Mouse (Mus musculus): ENCODE measurements at regions not wholly inside any gene's neighbourhood (a gene's known extent, or its start where the extent isn't known, plus 50 kb on each side); places are given as distances from the start of the nearest gene placed in this dataset.

DNA sequence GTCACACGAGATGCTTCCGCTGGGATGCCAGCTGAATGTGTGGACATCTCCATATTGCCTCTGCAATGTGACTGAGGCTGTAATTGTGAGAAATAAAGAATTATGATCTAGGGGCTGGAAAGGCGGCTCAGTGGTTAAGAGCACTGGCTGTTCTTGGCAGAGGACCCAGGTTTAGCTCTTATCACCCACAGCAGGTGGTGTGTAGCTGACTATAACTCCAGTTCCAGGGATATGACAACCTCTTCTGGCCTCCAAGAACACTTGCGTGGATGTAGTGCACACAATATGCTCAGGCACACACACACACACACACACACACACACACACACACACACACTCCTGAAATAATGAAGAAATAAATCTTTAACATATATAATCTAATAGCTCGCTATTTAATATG is 232.7 kb upstream of the Kcnab2 start:
- TF ChIP-seq EP300 (IDR thresholded peaks at IDR 0.05; ENCODE audit: low read depth) (no peak), CTCF (IDR thresholded peaks at IDR 0.05; ENCODE audit: low read depth) (no peak)
- ATAC-seq (ENCODE audit: insufficient read depth, low read depth) (no peak), DNase-seq (ENCODE audit: low spot score) (no peak)
- no peaks in the 10 kb centered on the region for H3K4me1 ChIP-seq (ENCODE audit: control insufficient read depth, insufficient read depth)
- no peak overlapping the region for H3K4me3 ChIP-seq (ENCODE audit: low read depth, low read length)
- H3K36me3 ChIP-seq (replicated peaks; ENCODE audit: control insufficient read depth, insufficient read depth, low read length) = no peaks in the 10 kb centered on the region
- H3K9ac ChIP-seq (replicated peaks; ENCODE audit: low read depth, low read length) = no peak overlapping the region
- H3K4me2 ChIP-seq (ENCODE audit: low read depth, low read length) = no peak overlapping the region
- no peaks in the 10 kb centered on the region for H3K27me3 ChIP-seq (ENCODE audit: control insufficient read depth, insufficient read depth, low read length)
- H3K9me3 ChIP-seq (replicated peaks; ENCODE audit: control insufficient read depth, low read length) = no peaks in the 10 kb centered on the region
- no peak overlapping the region for H3K27ac ChIP-seq (ENCODE audit: low read depth)
- 76% methylated on average over 5 of the region's 5 CpGs for WGBS

DNA sequence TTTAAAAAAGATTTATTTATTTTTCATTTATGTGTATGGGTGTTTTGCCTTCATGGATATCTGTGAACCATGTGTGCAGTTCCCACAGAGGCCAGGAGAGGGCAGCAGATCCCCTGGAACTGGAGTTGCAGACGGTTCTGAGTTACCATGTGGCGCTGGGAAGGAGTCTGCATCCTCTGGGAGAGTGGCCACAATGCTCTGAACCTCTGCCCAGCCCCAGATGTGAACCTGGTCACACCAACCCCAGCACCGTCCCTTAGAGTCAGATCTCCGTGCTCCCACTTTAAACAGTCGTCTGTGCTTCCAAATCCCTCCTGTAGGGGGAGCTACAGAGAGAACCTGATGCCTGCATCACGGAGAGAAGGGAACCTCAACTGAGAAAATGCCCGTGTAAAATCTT is 222.5 kb upstream of the Kcnab2 start:
- H3K27me3 ChIP-seq (ENCODE audit: control insufficient read depth, insufficient read depth, low read length) = no peaks in the 10 kb centered on the region
- H3K9me3 ChIP-seq (replicated peaks; ENCODE audit: control insufficient read depth, low read length) = no peaks in the 10 kb centered on the region
- no peak overlapping the region for H3K9ac ChIP-seq (replicated peaks; ENCODE audit: low read depth, low read length)
- H3K4me2 ChIP-seq (ENCODE audit: low read depth, low read length) = no peak overlapping the region
- TF ChIP-seq CTCF (IDR thresholded peaks at IDR 0.05; ENCODE audit: low read depth) = peak; percentile 22; the same call in 1 of the 2 replicates
- TF ChIP-seq EP300 (IDR thresholded peaks at IDR 0.05; ENCODE audit: low read depth) = no peak
- DNase-seq (ENCODE audit: low spot score) = no peak
- no peak for ATAC-seq (ENCODE audit: insufficient read depth, low read depth)
- no peak overlapping the region for H3K27ac ChIP-seq (ENCODE audit: low read depth)
- H3K4me1 ChIP-seq (ENCODE audit: control insufficient read depth, insufficient read depth) = no peaks in the 10 kb centered on the region
- WGBS = 82% methylated on average over 7 of the region's 7 CpGs
- no peak overlapping the region for H3K4me3 ChIP-seq (ENCODE audit: low read depth, low read length)
- no peaks in the 10 kb centered on the region for H3K36me3 ChIP-seq (replicated peaks; ENCODE audit: control insufficient read depth, insufficient read depth, low read length)

DNA sequence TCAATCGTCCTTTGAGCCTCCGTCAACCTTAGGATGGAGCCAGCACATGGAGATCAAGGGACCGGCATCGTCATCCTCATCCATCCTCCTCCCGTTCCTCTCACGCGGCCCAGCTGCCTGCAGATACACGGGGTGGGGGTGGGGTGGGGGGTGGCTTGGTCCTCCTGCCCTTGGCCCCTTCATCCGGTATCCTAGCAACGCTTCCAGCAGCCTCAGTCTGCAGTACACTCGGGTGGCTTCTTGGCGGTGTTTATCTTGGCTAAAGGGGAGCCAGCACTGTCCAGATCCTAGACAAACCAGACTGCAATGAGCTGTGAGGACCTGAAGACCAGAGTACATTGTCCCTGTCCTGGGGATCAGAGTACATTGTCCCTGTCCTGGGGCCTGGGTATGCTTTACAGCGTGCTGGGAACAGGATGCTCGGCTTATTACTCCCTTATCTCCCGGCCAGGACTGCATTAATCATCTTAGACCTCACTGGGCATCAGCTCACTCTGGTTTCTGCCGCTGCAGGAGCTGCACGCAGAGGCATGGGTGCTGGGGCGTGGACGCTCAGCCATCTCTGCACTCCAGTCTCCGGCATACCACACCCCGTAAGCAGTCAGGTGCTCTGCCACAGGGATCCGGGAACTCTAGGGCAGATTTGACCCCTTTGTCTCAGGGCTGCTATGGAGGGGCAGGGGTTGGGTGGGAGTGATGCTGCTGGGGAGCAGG is 219.7 kb upstream of the Kcnab2 start:
- DNase-seq (ENCODE audit: low spot score) = no peak

DNA sequence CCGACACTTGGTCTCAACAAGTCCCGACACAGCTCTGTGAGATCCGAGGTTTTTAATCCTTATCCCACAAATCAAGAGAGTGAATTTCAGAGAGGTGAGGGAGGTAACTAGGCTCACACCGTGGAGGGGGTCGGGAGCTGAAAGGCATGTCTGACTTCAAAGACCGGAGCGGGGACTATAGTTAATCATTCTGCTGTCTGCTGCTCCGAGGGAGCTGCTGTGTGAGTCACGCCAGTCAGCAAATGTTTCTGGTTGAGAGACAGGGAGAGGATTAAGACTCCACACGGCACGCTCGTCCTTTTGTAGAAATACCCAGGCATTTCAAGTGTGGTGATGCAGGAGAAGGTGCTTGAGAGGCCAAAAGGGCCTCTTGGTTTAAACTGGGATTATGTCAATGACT is 214.1 kb upstream of the Kcnab2 start:
- Histone ChIP-seq H3K4me1 (ENCODE audit: control insufficient read depth, insufficient read depth) (no peaks in the 10 kb centered on the region), H3K4me2 (ENCODE audit: low read depth, low read length) (no peak overlapping the region), H3K36me3 (replicated peaks; ENCODE audit: control insufficient read depth, insufficient read depth, low read length) (no peaks in the 10 kb centered on the region), H3K27ac (ENCODE audit: low read depth) (no peak overlapping the region), H3K27me3 (ENCODE audit: control insufficient read depth, insufficient read depth, low read length) (no peaks in the 10 kb centered on the region), H3K9me3 (replicated peaks; ENCODE audit: control insufficient read depth, low read length) (peaks cover 4% of the 10 kb centered on the region; the same call in 1 of the 2 replicates), H3K9ac (replicated peaks; ENCODE audit: low read depth, low read length) (no peak overlapping the region), H3K4me3 (ENCODE audit: low read depth, low read length) (no peak overlapping the region)
- WGBS = 53% methylated on average over 12 of the region's 12 CpGs
- ATAC-seq (ENCODE audit: insufficient read depth, low read depth) (no peak), DNase-seq (ENCODE audit: low spot score) (no peak)
- TF ChIP-seq CTCF (IDR thresholded peaks at IDR 0.05; ENCODE audit: low read depth) (no peak), EP300 (IDR thresholded peaks at IDR 0.05; ENCODE audit: low read depth) (no peak)

More for the DNA sequence above, 219.7 kb upstream of the Kcnab2 start:
- H3K36me3 ChIP-seq (replicated peaks; ENCODE audit: control insufficient read depth, insufficient read depth, low read length) = no peaks in the 10 kb centered on the region
- no peak for TF ChIP-seq EP300 (IDR thresholded peaks at IDR 0.05; ENCODE audit: low read depth)
- TF ChIP-seq CTCF (IDR thresholded peaks at IDR 0.05; ENCODE audit: low read depth) = no peak
- 0 out of 2 replicates have a peak, but pooled peaks have one; percentile 9 for ATAC-seq (ENCODE audit: insufficient read depth, low read depth)
- H3K27ac ChIP-seq (ENCODE audit: low read depth) = no peak overlapping the region
- no peaks in the 10 kb centered on the region for H3K4me1 ChIP-seq (ENCODE audit: control insufficient read depth, insufficient read depth)
- H3K4me2 ChIP-seq (ENCODE audit: low read depth, low read length) = no peak overlapping the region
- no peaks in the 10 kb centered on the region for H3K9me3 ChIP-seq (replicated peaks; ENCODE audit: control insufficient read depth, low read length)
- no peaks in the 10 kb centered on the region for H3K27me3 ChIP-seq (ENCODE audit: control insufficient read depth, insufficient read depth, low read length)
- H3K4me3 ChIP-seq (ENCODE audit: low read depth, low read length) = no peak overlapping the region
- H3K9ac ChIP-seq (replicated peaks; ENCODE audit: low read depth, low read length) = no peak overlapping the region
- WGBS = 50% methylated on average over 22 of the region's 22 CpGs

DNA sequence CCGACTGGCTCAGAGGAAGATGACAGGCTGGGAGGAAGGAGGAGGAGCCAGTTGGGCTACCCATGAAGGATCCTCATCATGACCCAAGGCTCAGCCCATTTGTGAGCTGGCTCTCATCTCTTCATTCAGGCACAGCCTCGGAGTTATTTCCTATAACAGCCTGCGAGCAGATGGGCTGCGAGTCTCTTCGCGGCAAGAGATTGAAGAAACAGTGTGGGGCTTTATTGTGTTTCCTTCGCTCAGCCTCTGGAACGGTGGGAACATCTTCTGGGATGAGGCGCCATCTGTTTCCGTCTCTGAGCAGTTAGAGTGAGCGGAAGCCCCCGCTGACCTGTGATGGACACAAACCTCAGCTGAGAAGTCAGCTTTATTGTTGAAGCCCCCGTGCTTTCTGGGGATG is 213.6 kb upstream of the Kcnab2 start:
- no peak for ATAC-seq (ENCODE audit: insufficient read depth, low read depth)
- Histone ChIP-seq H3K4me1 (ENCODE audit: control insufficient read depth, insufficient read depth) (no peaks in the 10 kb centered on the region), H3K9me3 (replicated peaks; ENCODE audit: control insufficient read depth, low read length) (peaks cover 4% of the 10 kb centered on the region; the same call in 1 of the 2 replicates), H3K27me3 (ENCODE audit: control insufficient read depth, insufficient read depth, low read length) (no peaks in the 10 kb centered on the region), H3K9ac (replicated peaks; ENCODE audit: low read depth, low read length) (no peak overlapping the region), H3K4me2 (ENCODE audit: low read depth, low read length) (no peak overlapping the region), H3K36me3 (replicated peaks; ENCODE audit: control insufficient read depth, insufficient read depth, low read length) (no peaks in the 10 kb centered on the region), H3K27ac (ENCODE audit: low read depth) (no peak overlapping the region), H3K4me3 (ENCODE audit: low read depth, low read length) (no peak overlapping the region)
- DNase-seq (ENCODE audit: low spot score) = no peak
- 80% methylated on average over 12 of the region's 13 CpGs for WGBS
- no peak for TF ChIP-seq EP300 (IDR thresholded peaks at IDR 0.05; ENCODE audit: low read depth)
- no peak for TF ChIP-seq CTCF (IDR thresholded peaks at IDR 0.05; ENCODE audit: low read depth)

DNA sequence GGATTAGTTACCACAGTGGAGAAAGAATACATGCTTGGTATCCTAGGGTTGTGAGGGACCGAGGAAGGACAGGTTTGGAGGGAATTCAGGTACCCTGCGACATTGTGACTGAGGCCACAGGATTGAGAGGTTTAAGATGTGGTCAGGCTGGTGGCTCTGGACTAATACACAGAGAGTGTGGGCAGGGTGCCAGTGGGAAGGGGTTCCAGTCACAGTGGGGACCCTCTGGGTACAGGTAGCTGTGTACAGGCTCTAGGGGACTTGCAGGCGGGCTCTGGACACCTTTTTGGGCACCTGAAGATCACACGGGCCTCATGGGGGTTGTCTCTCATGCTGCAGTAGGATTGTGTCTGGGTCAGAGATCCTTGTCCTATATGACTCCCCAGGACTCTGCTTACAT is 213.1 kb upstream of the Kcnab2 start:
- Histone ChIP-seq H3K9me3 (replicated peaks; ENCODE audit: control insufficient read depth, low read length) (peaks cover 4% of the 10 kb centered on the region; the same call in 1 of the 2 replicates), H3K36me3 (replicated peaks; ENCODE audit: control insufficient read depth, insufficient read depth, low read length) (no peaks in the 10 kb centered on the region), H3K27me3 (ENCODE audit: control insufficient read depth, insufficient read depth, low read length) (no peaks in the 10 kb centered on the region), H3K4me1 (ENCODE audit: control insufficient read depth, insufficient read depth) (no peaks in the 10 kb centered on the region), H3K9ac (replicated peaks; ENCODE audit: low read depth, low read length) (no peak overlapping the region), H3K4me3 (ENCODE audit: low read depth, low read length) (no peak overlapping the region), H3K27ac (ENCODE audit: low read depth) (no peak overlapping the region), H3K4me2 (ENCODE audit: low read depth, low read length) (no peak overlapping the region)
- TF ChIP-seq EP300 (IDR thresholded peaks at IDR 0.05; ENCODE audit: low read depth) (no peak), CTCF (IDR thresholded peaks at IDR 0.05; ENCODE audit: low read depth) (no peak)
- ATAC-seq (ENCODE audit: insufficient read depth, low read depth) (no peak), DNase-seq (ENCODE audit: low spot score) (no peak)
- WGBS = 60% methylated on average over 4 of the region's 4 CpGs

Data from heart, postnatal 0 days (tissue).